Mouse (Mus musculus) stomach, postnatal 0 days (tissue): ENCODE data around the gene Tmprss11d.
A peak's percentile ranks its signal among the peaks of the same experiment; 100 is the strongest.

Experiments
- CTCF ChIP-seq: IDR thresholded peaks from 2 replicates; pipeline ENCODE4 v1.5.1; 2016; ENCODE audit warnings: antibody characterized with exemption, low read depth, mild to moderate bottlenecking, moderate library complexity
- EP300 ChIP-seq: optimal IDR thresholded peaks from 2 replicates; pipeline ENCODE3; 2016; ENCODE audit warnings: antibody characterized with exemption

- TF ChIP-seq EP300, result no peak
- peak; percentile 77 for TF ChIP-seq CTCF
Observed at GRCm38 (mm10) chr5:86410815-86411214, 37.6 kb upstream of the Tmprss11d start.
